Mouse (Mus musculus) kidney, postnatal 0 days (tissue): Measurements from ENCODE around the gene Ngf. TPM values are rescaled to one million over a fixed set of nuclear protein-coding genes. Genes with fewer than 3 reads are reported as not detected.
A peak's percentile ranks its signal among the peaks of the same experiment; 100 is the strongest.

Experiments
- ATAC-seq: fragments of 200-750 bp; cut with Nextera tagmentation; replicated peaks from 2 replicates; pipeline ENCODE4 v1.8.0; 2017; ENCODE audit warnings: low read depth, moderate number of reproducible peaks, moderate TSS enrichment, moderate library complexity; ENCODE audit not compliant: low FRiP score
- DNase-seq: peaks from one replicate; pipeline ENCODE4 v3.0.0-alpha.2; 2016; ENCODE audit warnings: low spot score
- H3K27ac ChIP-seq: fragments of 300-500 bp; sonication (generic); 2 replicates; pipeline ENCODE4 v1.5.1; 2014; ENCODE audit warnings: mild to moderate bottlenecking
- H3K27me3 ChIP-seq: fragments of 300-500 bp; sonication (generic); 2 replicates; pipeline ENCODE4 v1.6.1; 2014; ENCODE audit warnings: low read length, mixed read lengths; ENCODE audit not compliant: insufficient read depth
- H3K36me3 ChIP-seq: fragments of 300-500 bp; sonication (generic); 2 replicates; pipeline ENCODE4 v1.6.1; 2014; ENCODE audit warnings: low read length, mixed read lengths; ENCODE audit not compliant: insufficient read depth
- H3K4me1 ChIP-seq: fragments of 300-500 bp; sonication (generic); replicated peaks from 2 replicates; pipeline ENCODE4 v1.6.1; 2014; ENCODE audit warnings: antibody characterized with exemption, low read length, mixed read lengths; ENCODE audit not compliant: insufficient read depth
- H3K4me2 ChIP-seq: fragments of 300-500 bp; sonication (generic); 2 replicates; pipeline ENCODE4 v1.6.1; 2014; ENCODE audit warnings: mild to moderate bottlenecking, low read length, moderate library complexity, mixed read lengths
- H3K4me3 ChIP-seq: fragments of 300-500 bp; sonication (generic); replicated peaks from 2 replicates; pipeline ENCODE4 v1.5.1; 2014; ENCODE audit warnings: low read depth, low read length
- H3K9ac ChIP-seq: fragments of 300-500 bp; sonication (generic); 2 replicates; pipeline ENCODE4 v1.6.1; 2014; ENCODE audit warnings: low read depth, low read length
- H3K9me3 ChIP-seq: fragments of 300-500 bp; sonication (generic); replicated peaks from 2 replicates; pipeline ENCODE4 v1.6.1; 2016; ENCODE audit warnings: low read length, inconsistent platforms, mixed read lengths
- CTCF ChIP-seq: IDR thresholded peaks from 2 replicates; pipeline ENCODE4 v1.5.1; 2016; ENCODE audit warnings: antibody characterized with exemption, low read depth, mild to moderate bottlenecking, moderate library complexity
- WGBS: fragments of 180-500 bp; shearing (Covaris S2); extraction: QIAGEN DNeasy Blood & Tissue Kit; methylation state at CpG from one replicate; pipeline ENCODE4 v1.1.7; 2014; 5-methylcytosine and 5-hydroxymethylcytosine counted together
- polyA plus RNA-seq: library from polyadenylated mRNA; unstranded; fragments of >200 nt; fragmentation: Nextera tagmentation; extraction: Ambion mirVana; gene quantifications from 2 replicates; pipeline ENCODE4 v1.2.1, GENCODE M21; 2015

Ngf gene
- 3.0 TPM in 2 replicates for polyA plus RNA-seq

- ATAC-seq = peak; percentile 47; the same call in 1 of the 2 replicates
- H3K9ac ChIP-seq = peak within 1 kb of the TSS; percentile 37; the same call in 1 of the 2 replicates
- H3K27ac ChIP-seq = no peak within 1 kb of the TSS
- under 1% methylated on average over 43 of the region's 43 CpGs for WGBS
- H3K36me3 ChIP-seq = no peaks in the 10 kb centered on the region
- no peak for DNase-seq
- TF ChIP-seq CTCF = no peak
- no peaks in the 10 kb centered on the region; the same call in 1 of the 2 replicates for H3K4me1 ChIP-seq
- H3K27me3 ChIP-seq = peaks cover 10% of the 10 kb centered on the region
- H3K4me3 ChIP-seq = peak within 1 kb of the TSS; percentile 40
- peak within 1 kb of the TSS; percentile 73 for H3K4me2 ChIP-seq
- H3K9me3 ChIP-seq = no peaks in the 10 kb centered on the region
Observed at GRCm38 (mm10) chr3:102469713-102470448, at the start of gene Ngf. Gene Ngf (plus strand): TSS chr3:102469919.

- ATAC-seq (no peak), DNase-seq (peak; percentile 21)
- Histone ChIP-seq H3K4me1 (no peaks in the 10 kb centered on the region), H3K9ac (no peak overlapping the region), H3K9me3 (no peaks in the 10 kb centered on the region), H3K36me3 (no peaks in the 10 kb centered on the region), H3K4me2 (no peak overlapping the region), H3K27ac (no peak overlapping the region), H3K27me3 (no peaks in the 10 kb centered on the region), H3K4me3 (no peak overlapping the region)
- WGBS = 62% methylated on average over 3 of the region's 3 CpGs
- TF ChIP-seq CTCF = no peak
Observed at GRCm38 (mm10) chr3:102445567-102445966, 24.2 kb upstream of the Ngf start.

- TF ChIP-seq CTCF = no peak
- H3K27me3 ChIP-seq = no peaks in the 10 kb centered on the region
- H3K4me3 ChIP-seq = no peak overlapping the region
- 83% methylated on average over 4 of the region's 4 CpGs for WGBS
- no peaks in the 10 kb centered on the region for H3K4me1 ChIP-seq
- no peaks in the 10 kb centered on the region for H3K9me3 ChIP-seq
- no peak overlapping the region for H3K4me2 ChIP-seq
- no peaks in the 10 kb centered on the region for H3K36me3 ChIP-seq
- DNase-seq (peak; percentile 40), ATAC-seq (no peak)
- no peak overlapping the region for H3K27ac ChIP-seq
- H3K9ac ChIP-seq = no peak overlapping the region
Observed at GRCm38 (mm10) chr3:102446691-102447090, 23.0 kb upstream of the Ngf start.

- no peak for TF ChIP-seq CTCF
- no peaks in the 10 kb centered on the region for H3K9me3 ChIP-seq
- no peak overlapping the region for H3K9ac ChIP-seq
- no peak overlapping the region for H3K4me2 ChIP-seq
- H3K27me3 ChIP-seq = no peaks in the 10 kb centered on the region
- H3K27ac ChIP-seq = no peak overlapping the region
- no peaks in the 10 kb centered on the region for H3K36me3 ChIP-seq
- ATAC-seq (no peak), DNase-seq (no peak)
- no peaks in the 10 kb centered on the region for H3K4me1 ChIP-seq
- 49% methylated on average over 6 of the region's 6 CpGs for WGBS
- H3K4me3 ChIP-seq = no peak overlapping the region
Observed at GRCm38 (mm10) chr3:102454566-102454965, 15.2 kb upstream of the Ngf start.

GRCm38 (mm10) chr3:102460528-102460927 is 9.2 kb upstream of the Ngf start:
- WGBS = 45% methylated on average over 5 of the region's 5 CpGs
- Histone ChIP-seq H3K4me2 (no peak overlapping the region), H3K27me3 (no peaks in the 10 kb centered on the region)

GRCm38 (mm10) chr3:102460986-102461385 is 8.7 kb upstream of the Ngf start:
- Histone ChIP-seq H3K27ac (no peak overlapping the region), H3K9me3 (no peaks in the 10 kb centered on the region), H3K9ac (no peak overlapping the region), H3K4me1 (no peaks in the 10 kb centered on the region), H3K4me3 (no peak overlapping the region), H3K27me3 (no peaks in the 10 kb centered on the region), H3K4me2 (no peak overlapping the region), H3K36me3 (no peaks in the 10 kb centered on the region)
- TF ChIP-seq CTCF = no peak
- DNase-seq (no peak), ATAC-seq (no peak)
- 43% methylated on average over 6 of the region's 6 CpGs for WGBS

More at GRCm38 (mm10) chr3:102460528-102460927, 9.2 kb upstream of the Ngf start:
- Histone ChIP-seq H3K4me3 (no peak overlapping the region), H3K9ac (no peak overlapping the region), H3K27ac (no peak overlapping the region), H3K36me3 (no peaks in the 10 kb centered on the region), H3K9me3 (no peaks in the 10 kb centered on the region), H3K4me1 (no peaks in the 10 kb centered on the region)
- DNase-seq (no peak), ATAC-seq (no peak)
- TF ChIP-seq CTCF = no peak
